Comparison of ENCODE assay signal across 8 mouse cellular contexts in the genomic region with DNA sequence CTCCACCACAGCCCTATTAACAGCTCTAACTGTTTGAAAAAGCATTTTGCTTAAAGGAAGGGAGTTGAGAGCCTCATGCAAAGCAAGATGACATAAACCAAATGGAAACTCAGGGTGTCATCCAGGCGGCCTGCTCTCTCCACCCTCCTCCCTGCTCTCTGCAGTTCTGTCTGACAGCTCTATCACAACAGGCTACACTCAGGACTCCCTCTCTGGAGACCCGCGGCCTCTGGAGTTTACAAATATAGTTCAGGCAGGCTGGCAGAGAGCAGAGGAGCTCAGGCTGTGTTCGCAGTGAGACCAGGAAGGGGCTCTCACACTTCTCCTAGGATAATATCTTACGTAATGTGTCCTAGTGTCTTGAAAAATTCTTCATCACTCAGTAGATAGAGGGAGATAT.
DNase-seq lines count a peak whose midpoint lies in the region; ATAC-seq and TF ChIP-seq lines count a peak whose summit lies in the region.
"Not testable (repeated sequence)": the region's sequence is repeated elsewhere in the genome, so short reads cannot be mapped to it uniquely, and the experiment has no call there.

No protein-coding gene starts in this region.

- H3K27ac ChIP-seq in CH12.LX (ENCODE audit: insufficient read depth, low read depth) = peak overlapping the region; percentile 80
- H3K27ac ChIP-seq in heart, embryonic 10.5 days = peak overlapping the region; percentile 83
- peak overlapping the region; percentile 72 to 90 for H3K27ac ChIP-seq in heart, embryonic 14.5 days (replicated peaks in 1 of 2; ENCODE audit: control insufficient read depth in 1 of 2, insufficient read depth in 1 of 2, low read depth in 2 of 2, low read length in 2 of 2)
- H3K27ac ChIP-seq in kidney, embryonic 14.5 days (ENCODE audit: low read depth, low read length) = 0 out of 2 replicates have a peak overlapping the region, but pooled peaks have one; percentile 25
- peak overlapping the region; percentile 6; the same call in 1 of the 2 replicates for H3K27ac ChIP-seq in lung, embryonic 14.5 days (ENCODE audit: low read depth)
- peak overlapping the region; percentile 70 for H3K27ac ChIP-seq in stomach, embryonic 16.5 days (ENCODE audit: low read length)

- not testable (repeated sequence) for TF ChIP-seq EP300 in CH12.LX (IDR thresholded peaks at IDR 0.05; ENCODE audit: low read length)

- dilution Hi-C loops in CH12.LX (cut with MboI; ENCODE audit: extremely low pct_ligation_motif_present, extremely low pct_unique_long_range_greater_than_20kb, low sequenced_read_pairs) = not testable (repeated sequence)

- WGBS in heart, embryonic 10.5 days = 11% methylated on average over 5 of the region's 5 CpGs
- WGBS in heart, embryonic 14.5 days = 8% methylated on average over 4 of the region's 5 CpGs
- 32% methylated on average over 4 of the region's 5 CpGs for WGBS in kidney, embryonic 14.5 days
- WGBS in lung, embryonic 14.5 days = 18% methylated on average over 5 of the region's 5 CpGs
- WGBS in stomach, embryonic 16.5 days = 35% methylated on average over 4 of the region's 5 CpGs

- H3K36me3 ChIP-seq in CH12.LX (replicated peaks in 1 of 2; ENCODE audit: control insufficient read depth in 1 of 2, insufficient read depth in 1 of 2, low read length in 1 of 2); heart, embryonic 10.5 days; heart, embryonic 14.5 days (ENCODE audit: control insufficient read depth, insufficient read depth, low read length); kidney, embryonic 14.5 days (ENCODE audit: control insufficient read depth, insufficient read depth, low read length); lung, embryonic 14.5 days (ENCODE audit: insufficient read depth); stomach, embryonic 16.5 days (ENCODE audit: control insufficient read depth, insufficient read depth, low read length): not testable (repeated sequence)

- H3K27me3 ChIP-seq in CH12.LX (replicated peaks); heart, embryonic 10.5 days (ENCODE audit: insufficient read depth, poor library complexity, severe bottlenecking); heart, embryonic 14.5 days (ENCODE audit: control insufficient read depth, insufficient read depth, low read length); kidney, embryonic 14.5 days (ENCODE audit: control insufficient read depth, insufficient read depth, low read length); lung, embryonic 14.5 days (ENCODE audit: insufficient read depth, low read length); stomach, embryonic 16.5 days (ENCODE audit: control insufficient read depth, insufficient read depth, low read length): not testable (repeated sequence)

- not testable (repeated sequence) for TF ChIP-seq CTCF in CH12.LX (conservative IDR thresholded peaks at IDR 0.05 in 1 of 2, IDR thresholded peaks at IDR 0.05 in 1 of 2; ENCODE audit: low read depth in 2 of 2, low read length in 2 of 2); lung, embryonic 14.5 days (IDR thresholded peaks at IDR 0.05; ENCODE audit: low read depth)

- H3K4me1 ChIP-seq in CH12.LX (ENCODE audit: control insufficient read depth in 1 of 2, insufficient read depth in 2 of 2) = peaks cover 42 to 67% of the 10 kb centered on the region in 2 experiments
- H3K4me1 ChIP-seq in heart, embryonic 10.5 days = peaks cover 29% of the 10 kb centered on the region
- peaks cover 13 to 36% of the 10 kb centered on the region in 2 experiments for H3K4me1 ChIP-seq in heart, embryonic 14.5 days (ENCODE audit: control insufficient read depth in 2 of 2, insufficient read depth in 2 of 2, low read length in 2 of 2)
- peaks cover 24% of the 10 kb centered on the region for H3K4me1 ChIP-seq in kidney, embryonic 14.5 days (ENCODE audit: control insufficient read depth, insufficient read depth, low read length)
- not testable (repeated sequence) for H3K4me1 ChIP-seq in lung, embryonic 14.5 days (ENCODE audit: insufficient read depth); stomach, embryonic 16.5 days (ENCODE audit: control insufficient read depth, insufficient read depth, low read length)

- H3K4me2 ChIP-seq in CH12.LX (ENCODE audit: insufficient read depth, low read depth, poor library complexity, severe bottlenecking) = peak overlapping the region; percentile 46; the same call in 1 of the 2 replicates
- H3K4me2 ChIP-seq in heart, embryonic 14.5 days (ENCODE audit: low read length); kidney, embryonic 14.5 days (replicated peaks; ENCODE audit: low read depth, low read length); lung, embryonic 14.5 days; stomach, embryonic 16.5 days (ENCODE audit: low read depth, low read length): not testable (repeated sequence)

- H3K9ac ChIP-seq in CH12.LX (ENCODE audit: insufficient read depth, low read depth) = peak overlapping the region; percentile 53; the same call in 1 of the 2 replicates
- not testable (repeated sequence) for H3K9ac ChIP-seq in heart, embryonic 14.5 days (ENCODE audit: low read length); kidney, embryonic 14.5 days (ENCODE audit: low read depth, low read length); lung, embryonic 14.5 days; stomach, embryonic 16.5 days (ENCODE audit: low read length)

- TF ChIP-seq RAD21 in CH12.LX (IDR thresholded peaks at IDR 0.05; ENCODE audit: low read depth, low read length) = not testable (repeated sequence)

- not testable (repeated sequence) for DNase-seq in CH12.LX (ENCODE audit: extremely low read depth)
- peak; percentile 80 for DNase-seq in heart, embryonic 10.5 days (ENCODE audit: low spot score)
- peak; percentile 37 for DNase-seq in heart, postnatal 4 days
- DNase-seq in lung, embryonic 14.5 days = peak; percentile 76
- peak; percentile 31 for DNase-seq in lung, postnatal 10 days

- H3K9me3 ChIP-seq in CH12.LX (replicated peaks; ENCODE audit: low read length); heart, embryonic 10.5 days; heart, embryonic 14.5 days (ENCODE audit: control insufficient read depth, low read length); kidney, embryonic 14.5 days (ENCODE audit: control insufficient read depth, low read length); lung, embryonic 14.5 days (ENCODE audit: low read depth, low read length); stomach, embryonic 16.5 days (replicated peaks; ENCODE audit: control insufficient read depth, low read length): not testable (repeated sequence)

- ATAC-seq in heart, embryonic 14.5 days (ENCODE audit: insufficient number of reproducible peaks, insufficient read depth, low FRiP score, low read depth) = peak; percentile 84
- ATAC-seq in kidney, embryonic 14.5 days (ENCODE audit: low FRiP score, low TSS enrichment) = not testable (repeated sequence)
- peak; percentile 93 for ATAC-seq in lung, embryonic 14.5 days (ENCODE audit: insufficient read depth)
- peak; percentile 84 for ATAC-seq in stomach, embryonic 16.5 days (ENCODE audit: insufficient read depth, low FRiP score)

- in situ Hi-C loops in CH12.LX (cut with MboI; ENCODE audit: low pct_ligation_motif_present, low pct_unique_long_range_greater_than_20kb, low sequenced_read_pairs) = not testable (repeated sequence)

- TF ChIP-seq POLR2A in CH12.LX (IDR thresholded peaks at IDR 0.05; ENCODE audit: low read depth, low read length) = not testable (repeated sequence)

- not testable (repeated sequence) for H3K4me3 ChIP-seq in CH12.LX (replicated peaks in 1 of 3; ENCODE audit: low read depth in 2 of 3, low read length in 2 of 3, poor library complexity in 1 of 3); heart, embryonic 10.5 days; heart, embryonic 14.5 days (ENCODE audit: control insufficient read depth in 1 of 2, insufficient read depth in 1 of 2, low read depth in 1 of 2, low read length in 2 of 2); kidney, embryonic 14.5 days (ENCODE audit: low read length); lung, embryonic 14.5 days (ENCODE audit: low read depth, low read length); stomach, embryonic 16.5 days (replicated peaks; ENCODE audit: low read length)

- H3K79me2 ChIP-seq in CH12.LX (replicated peaks; ENCODE audit: control insufficient read depth, extremely low read depth, insufficient read depth, poor library complexity, severe bottlenecking) = not testable (repeated sequence)

TF ChIP-seq in CH12.LX, 34 proteins besides CTCF, POLR2A, EP300 and RAD21:
- TF ChIP-seq ETS1 (conservative IDR thresholded peaks at IDR 0.05; ENCODE audit: low read depth, low read length) (peak; percentile 45), TCF12 (IDR thresholded peaks at IDR 0.05; ENCODE audit: low read depth, low read length) (peak; percentile 20; the same call in 1 of the 2 replicates)

Comparison
In these comparisons a context has a peak if more than half of its experiments do, and no peak if none do; other contexts are left out.
1. H3K27ac ChIP-seq: peak in every context shown above with its lines; median percentile 83 in heart, embryonic 10.5 days; 81 in heart, embryonic 14.5 days; 80 in CH12.LX; 70 in stomach, embryonic 16.5 days; 25 in kidney, embryonic 14.5 days; 6 in lung, embryonic 14.5 days.